8 mouse cellular contexts compared by ENCODE assay signal in genomic region chr2:30929483-30930045, GRCm38 (mm10). TPM values are rescaled to one million over a fixed set of nuclear protein-coding genes. Genes with fewer than 3 reads are reported as not detected.
DNase-seq lines count a peak whose midpoint lies in the region; ATAC-seq lines count a peak whose summit lies in the region.

Ptges (minus strand) TSS chr2:30929863.

- H3K27ac ChIP-seq in hindbrain, embryonic 11.5 days (ENCODE audit: low read depth, low read length) = no peak within 1 kb of the TSS

- 4% methylated on average over 22 of the region's 23 CpGs for WGBS in hindbrain, embryonic 11.5 days

- H3K4me3 ChIP-seq in hindbrain, embryonic 11.5 days (ENCODE audit: low read depth, low read length) = peak within 1 kb of the TSS; percentile 14; the same call in 1 of the 2 replicates

- no peaks in the 10 kb centered on the region for H3K27me3 ChIP-seq in hindbrain, embryonic 11.5 days (ENCODE audit: control insufficient read depth, insufficient read depth, low read length)

- ATAC-seq in hindbrain, embryonic 11.5 days (ENCODE audit: low FRiP score) = 0 out of 2 replicates have a peak, but pooled peaks have one; percentile 22

- peak within 1 kb of the TSS; percentile 52 for H3K4me2 ChIP-seq in hindbrain, embryonic 11.5 days (replicated peaks; ENCODE audit: low read depth, low read length)

- no peaks in the 10 kb centered on the region for H3K4me1 ChIP-seq in hindbrain, embryonic 11.5 days (replicated peaks; ENCODE audit: control insufficient read depth, insufficient read depth, low read length)

- DNase-seq in WW6 (ENCODE audit: low read depth, low spot score) = peak; percentile 67
- DNase-seq in cerebellum, postnatal 10 days = peak; percentile 89 to 90
- peak; percentile 54 to 68 for DNase-seq in frontal cortex, postnatal 10 days (ENCODE audit: low spot score in 2 of 2)
- DNase-seq in hindbrain, embryonic 11.5 days (ENCODE audit: low spot score) = peak; percentile 81
- DNase-seq in layer of hippocampus, postnatal 25 days (ENCODE audit: extremely low spot score in 1 of 2, low spot score in 1 of 2) = peak; percentile 64 to 74
- DNase-seq in lung, postnatal 36 days = peak; percentile 83
- DNase-seq in right cerebral cortex, adult 2 months (ENCODE audit: low spot score in 2 of 2) = peak; percentile 79 to 81
- DNase-seq in urinary bladder, postnatal 14 days (ENCODE audit: low spot score) = peak; percentile 80

- peak within 1 kb of the TSS; percentile 45; the same call in 1 of the 2 replicates for H3K9ac ChIP-seq in hindbrain, embryonic 11.5 days (ENCODE audit: low read depth, low read length)

- no peaks in the 10 kb centered on the region for H3K9me3 ChIP-seq in hindbrain, embryonic 11.5 days (ENCODE audit: control insufficient read depth, low read length)

- no peaks in the 10 kb centered on the region for H3K36me3 ChIP-seq in hindbrain, embryonic 11.5 days (ENCODE audit: control insufficient read depth, insufficient read depth, low read length)

RNA-seq across cellular contexts. Expression of gene Ptges, which starts in this region (rescaled TPM):
- polyA plus RNA-seq in hindbrain, embryonic 11.5 days (2014; fragmentation: Nextera tagmentation; extraction: Ambion mirVana) = 5.5 and 5.6 TPM in 2 replicates
- 1 to 10 TPM; 2.7 to 4.2 TPM for total RNA-seq in layer of hippocampus, postnatal 25 days (2021)
